Mouse (Mus musculus): ENCODE measurements around the gene Rab35.

DNA sequence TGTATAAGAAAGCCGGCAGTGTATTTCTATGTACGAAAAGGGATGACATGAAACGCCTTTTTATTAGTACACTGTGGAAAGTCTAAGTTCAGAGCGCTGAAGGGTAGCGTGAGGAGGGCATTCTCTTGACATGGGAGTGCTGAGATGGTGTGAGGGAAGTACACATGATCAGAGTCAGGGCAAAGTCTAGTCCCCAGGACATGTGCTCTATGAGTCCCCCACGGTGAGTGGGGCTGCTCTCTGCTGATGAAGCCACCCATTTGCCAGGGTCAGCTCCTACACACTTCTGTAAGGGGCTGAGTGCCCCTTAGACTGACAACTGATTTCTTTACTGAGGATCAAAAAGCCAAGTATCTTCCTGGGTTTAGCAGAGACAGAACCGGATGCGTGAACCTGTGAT lies 35.5 kb downstream of the Rab35 start:
- no peak for TF ChIP-seq CTCF (IDR thresholded peaks at IDR 0.05; ENCODE audit: low read depth, low read length)
- TF ChIP-seq POLR2A (IDR thresholded peaks at IDR 0.05; ENCODE audit: borderline replicate concordance, low read depth, low read length) = no peak

Measured in bone marrow macrophage, adult 2 months (primary cell).